Mouse (Mus musculus): ENCODE data around the gene Gkn1. TPM values are rescaled to one million over a fixed set of nuclear protein-coding genes. Genes with fewer than 3 reads are reported as not detected.

Gkn1 gene
- total RNA-seq, 2 experiments from 2014 or later, result not detected

- intact Hi-C loops (cut with DNase I), result no loop called here
- peak; percentile 27 for DNase-seq
Measured at GRCm38 (mm10) chr6:87328265-87329173, 22.2 kb downstream of the Gkn1 start.

GRCm38 (mm10) chr6:87326932-87327331 is 23.8 kb downstream of the Gkn1 start:
- DNase-seq, result no peak
- intact Hi-C loops (cut with DNase I), result no loop called here

DNA sequence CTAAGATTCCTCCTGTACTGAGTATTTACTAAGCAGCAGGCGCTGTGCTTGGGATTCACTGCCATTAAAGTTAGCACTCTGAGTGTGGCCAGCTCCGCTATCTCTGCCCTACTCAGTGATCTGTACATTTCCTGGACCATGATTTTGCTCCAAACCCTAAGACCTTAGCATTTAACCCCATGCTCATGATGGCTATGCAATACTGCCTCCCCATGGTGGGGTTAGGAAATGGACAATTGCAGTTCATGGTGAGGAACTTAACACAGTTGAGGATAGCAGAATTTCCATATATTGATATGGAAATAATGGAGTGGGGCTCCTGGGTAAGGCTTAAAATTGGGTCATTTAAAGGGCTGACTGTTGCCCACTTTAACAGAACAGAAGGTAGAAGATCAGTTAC is 27.4 kb downstream of the Gkn1 start:
- peak; percentile 35 for DNase-seq
- intact Hi-C loops (cut with DNase I), result no loop called here

GRCm38 (mm10) chr6:87318651-87319050 is 32.1 kb downstream of the Gkn1 start:
- DNase-seq, result no peak
- intact Hi-C loops (cut with DNase I), result no loop called here

DNA sequence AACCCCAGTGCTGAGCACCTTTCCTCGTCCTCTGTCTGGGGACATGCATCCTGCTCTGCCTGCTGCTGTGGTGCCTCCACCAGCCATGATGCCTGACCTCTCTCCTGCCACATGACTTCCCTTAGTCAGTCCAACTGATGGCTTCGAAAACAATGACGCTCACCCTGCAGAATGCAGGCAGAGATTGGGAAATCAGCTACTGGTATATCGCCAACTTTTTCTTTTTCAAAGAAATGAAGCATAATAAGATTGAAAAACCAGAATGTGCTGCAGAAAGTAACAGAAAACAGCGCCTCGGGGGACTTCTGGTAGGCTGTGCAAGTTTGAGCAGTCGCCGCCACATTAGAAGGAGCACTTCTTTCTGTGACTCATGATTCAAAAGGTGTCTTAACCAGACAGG is 33.8 kb downstream of the Gkn1 start:
- DNase-seq, result no peak
- intact Hi-C loops (cut with DNase I), result no loop called here

DNA sequence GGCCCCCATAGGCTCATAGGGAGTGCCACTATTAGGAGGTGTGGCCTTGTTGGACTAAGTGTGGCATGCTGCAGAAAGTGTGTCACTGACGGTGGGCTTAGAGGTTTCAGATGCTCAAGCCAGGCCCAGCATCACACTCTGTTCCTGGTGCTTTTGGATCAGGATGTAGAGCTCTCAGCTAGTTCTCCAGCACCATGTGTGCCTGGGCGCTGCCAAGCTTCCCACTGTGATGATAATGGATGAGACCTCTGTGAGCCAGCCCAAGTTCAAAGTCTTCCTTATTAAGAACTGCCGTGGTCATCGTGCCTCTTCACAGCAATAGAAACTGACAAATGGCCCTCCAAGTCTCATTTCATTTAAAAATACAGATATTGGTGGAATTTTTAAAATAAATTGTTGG is 38.0 kb downstream of the Gkn1 start:
- DNase-seq, result peak; percentile 41
- intact Hi-C loops (cut with DNase I), result no loop called here

DNA sequence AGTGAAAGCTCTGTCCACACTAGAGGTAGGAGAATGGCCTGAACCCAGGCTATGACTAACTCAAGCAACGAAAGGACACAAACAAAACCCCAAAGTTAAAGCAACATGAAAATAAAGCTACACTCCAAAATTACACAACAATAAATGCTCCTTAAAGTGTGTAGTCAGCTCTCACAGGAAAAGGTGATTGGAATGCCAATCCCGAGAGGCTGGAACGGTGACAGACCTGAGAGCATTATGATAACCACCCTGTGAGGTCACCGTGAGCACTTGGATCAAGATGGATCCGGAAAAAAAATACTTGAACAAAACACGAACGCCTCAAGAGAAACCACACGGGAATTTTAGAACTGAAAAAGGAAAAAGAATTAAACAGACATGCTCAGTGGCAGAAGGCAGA is 46.3 kb downstream of the Gkn1 start:
- DNase-seq, result no peak
- intact Hi-C loops (cut with DNase I), result no loop called here

- DNase-seq, result no peak
- intact Hi-C loops (cut with DNase I), result no loop called here
Measured at GRCm38 (mm10) chr6:87302746-87303145, 48.0 kb downstream of the Gkn1 start.

DNA sequence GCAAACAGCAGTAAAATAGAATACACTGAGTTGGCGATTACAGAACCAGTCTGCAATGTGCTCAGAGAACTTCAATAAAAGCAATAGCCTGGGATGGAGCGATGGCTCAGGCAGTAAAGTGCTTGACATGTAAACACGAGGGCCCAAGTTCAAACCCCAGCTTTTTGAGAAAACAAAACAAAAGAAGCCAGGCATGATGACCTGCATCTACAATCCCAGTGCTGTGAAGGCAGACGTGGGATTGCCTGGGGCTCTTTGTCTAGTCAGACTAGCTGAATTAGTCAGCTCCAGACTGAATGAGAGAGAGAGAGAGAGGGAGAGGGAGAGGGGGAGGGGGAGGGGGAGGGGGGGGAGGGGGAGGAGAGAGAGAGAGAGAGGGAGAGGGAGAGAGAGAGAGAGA is 48.8 kb downstream of the Gkn1 start:
- DNase-seq, result no peak
- intact Hi-C loops (cut with DNase I), result no loop called here

Other genes with a start within 250 kb of the Gkn1 start
- gene D6Ertd527e, start 246.2 kb downstream of the Gkn1 start, total RNA-seq (2021), result under 1 TPM in 1 of 2 experiments, not detected in 1; 0.26 TPM
- gene Antxr1, start 15.1 kb downstream of the Gkn1 start, total RNA-seq (2021), result 10 to 100 TPM; 20.9 to 28.4 TPM
- not detected for gene Gkn2, start 22.4 kb upstream of the Gkn1 start, total RNA-seq (2021)
- gene Gkn3, start 38.0 kb upstream of the Gkn1 start, total RNA-seq (2021), result 1 to 10 TPM in 1 of 2 experiments, under 1 TPM in 1; 0.87 to 2.0 TPM
- gene Bmp10, start 78.1 kb upstream of the Gkn1 start, total RNA-seq (2021), result under 1 TPM in 1 of 2 experiments, not detected in 1; 0.12 TPM
- 1 to 10 TPM; 2.4 to 3.7 TPM for gene Arhgap25, start 182.3 kb upstream of the Gkn1 start, total RNA-seq (2021)
- gene Prokr1, start 239.8 kb upstream of the Gkn1 start, total RNA-seq (2021), result 1 to 10 TPM in 1 of 2 experiments, under 1 TPM in 1; 0.94 to 1.0 TPM